Mouse (Mus musculus) layer of hippocampus, adult 9-11 months (tissue): ENCODE results near the gene Ddrgk1.
A peak's percentile ranks its signal among the peaks of the same experiment; 100 is the strongest.
"Not testable (repeated sequence)": the region's sequence is repeated elsewhere in the genome, so short reads cannot be mapped to it uniquely, and the experiment has no call there.

ENCODE experiments used
- DNase-seq: peaks from one replicate; pipeline ENCODE4 v3.0.0; 2022

The Ddrgk1 gene

DNA sequence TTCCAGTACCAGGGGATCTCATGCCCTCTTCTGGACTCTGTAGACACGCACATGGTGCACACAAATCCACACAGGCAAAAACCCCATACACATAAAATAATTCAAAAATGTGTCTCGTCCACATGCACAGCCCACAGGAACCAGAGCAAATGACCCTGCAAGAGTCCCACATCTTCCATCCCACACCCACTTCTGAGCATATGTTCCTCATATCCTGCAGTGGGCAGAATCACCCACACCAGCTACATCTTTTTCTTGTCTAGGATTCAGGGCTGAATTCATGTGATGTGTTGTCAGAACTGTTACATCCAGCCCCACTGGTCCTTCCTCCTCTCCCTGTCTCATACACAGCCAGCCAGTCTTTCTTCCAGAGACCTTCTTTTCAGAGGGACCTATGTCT is 11.2 kb downstream of the Ddrgk1 start:
- no peak for DNase-seq

DNA sequence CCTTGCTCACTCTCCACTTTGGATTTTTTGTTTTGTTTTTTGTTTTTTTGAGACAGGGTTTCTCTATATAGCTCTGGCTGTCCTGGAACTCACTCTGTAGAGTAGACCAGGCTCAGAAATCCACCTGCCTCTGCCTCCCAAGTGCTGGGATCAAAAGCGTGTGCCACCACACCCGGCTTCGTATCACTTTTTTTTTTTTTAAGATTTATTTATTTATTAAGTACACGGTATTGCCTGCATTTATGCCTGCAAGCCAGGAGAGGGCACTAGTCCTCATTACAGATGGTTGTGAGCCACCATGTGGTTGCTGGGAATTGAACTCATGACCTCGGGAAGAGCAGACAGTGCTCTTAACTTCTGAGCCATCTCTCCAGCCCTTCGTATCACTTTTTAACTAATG is 15.4 kb downstream of the Ddrgk1 start:
- DNase-seq = not testable (repeated sequence)

DNA sequence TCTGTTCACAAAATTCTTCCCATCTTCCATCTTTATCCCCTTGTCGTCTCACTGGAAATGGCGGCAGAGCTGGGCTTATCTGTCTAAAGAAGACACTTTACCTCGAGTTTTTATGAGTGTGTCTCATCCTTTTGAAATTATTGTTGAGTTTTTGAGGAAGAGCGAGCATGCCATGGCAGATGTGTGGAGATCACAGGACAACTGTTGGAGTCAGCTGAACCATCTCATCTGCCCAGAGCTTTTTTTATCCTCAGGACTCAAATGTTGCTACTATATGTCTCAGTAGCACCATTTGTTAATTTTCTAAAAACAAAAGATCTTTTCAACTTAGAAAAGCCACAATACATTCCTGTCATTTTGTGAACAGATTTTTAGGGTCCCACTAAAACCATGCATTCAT is 19.3 kb downstream of the Ddrgk1 start:
- no peak for DNase-seq

DNA sequence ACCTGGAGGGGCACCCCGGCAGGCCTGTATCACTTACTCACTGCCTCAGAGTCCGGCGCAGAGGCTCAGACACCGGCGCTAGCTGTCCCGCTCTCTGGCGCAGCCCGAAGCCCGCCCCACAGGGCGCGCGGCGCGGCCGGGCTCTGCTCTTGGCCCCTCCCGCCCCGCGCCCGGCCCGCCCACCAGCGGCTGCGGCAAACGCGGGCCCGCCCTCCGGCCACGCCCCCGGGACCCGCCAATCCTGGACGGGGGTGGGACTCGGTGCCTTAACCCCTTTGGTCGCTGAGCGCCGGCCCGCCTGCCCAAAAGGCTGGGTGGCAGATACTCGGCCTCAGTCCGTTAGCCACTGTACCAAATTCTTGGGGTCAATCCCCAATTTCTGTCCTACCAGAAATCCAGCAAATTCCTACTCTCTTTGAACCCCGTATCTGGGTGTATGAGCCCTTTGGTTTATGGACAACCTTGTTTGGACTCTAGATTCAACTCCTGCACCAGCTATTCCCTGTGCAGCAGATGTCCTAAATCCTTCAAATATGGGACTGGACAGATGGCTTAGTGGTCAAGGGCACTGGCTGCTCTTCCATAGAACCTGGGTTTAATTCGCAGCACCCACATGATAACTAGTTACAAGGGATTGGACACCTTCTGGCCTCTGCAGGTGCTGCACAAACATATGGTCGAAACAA is 21.6 kb downstream of the Ddrgk1 start, which contains the start of gene Lzts3:
Gene Lzts3, minus strand, starts transcription at position 120 of the 686 bp plus-strand sequence.
- peak; percentile 90 for DNase-seq

DNA sequence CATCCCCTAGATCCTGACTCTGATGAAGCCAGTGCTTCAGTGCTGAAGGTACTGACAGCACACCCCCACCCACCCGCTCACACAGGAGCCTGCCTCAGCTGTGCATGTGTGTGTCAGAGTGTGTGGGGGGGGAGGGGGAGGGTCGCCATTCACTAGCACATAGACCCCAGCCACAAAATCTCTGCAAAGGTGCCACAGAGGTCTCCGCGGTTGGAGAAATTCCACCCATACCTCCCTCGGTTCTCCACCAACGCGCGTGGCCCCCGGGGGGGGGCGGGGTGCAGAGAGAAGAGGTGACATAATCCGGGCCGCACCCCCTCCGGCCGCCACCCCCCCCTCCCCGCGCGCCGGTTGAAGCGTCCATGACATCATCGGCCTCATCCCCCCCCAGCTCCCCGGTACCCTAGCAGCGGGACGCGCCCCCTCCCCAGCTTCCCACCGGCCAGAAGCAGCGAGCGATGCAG is 22.2 kb downstream of the Ddrgk1 start:
- DNase-seq = no peak

DNA sequence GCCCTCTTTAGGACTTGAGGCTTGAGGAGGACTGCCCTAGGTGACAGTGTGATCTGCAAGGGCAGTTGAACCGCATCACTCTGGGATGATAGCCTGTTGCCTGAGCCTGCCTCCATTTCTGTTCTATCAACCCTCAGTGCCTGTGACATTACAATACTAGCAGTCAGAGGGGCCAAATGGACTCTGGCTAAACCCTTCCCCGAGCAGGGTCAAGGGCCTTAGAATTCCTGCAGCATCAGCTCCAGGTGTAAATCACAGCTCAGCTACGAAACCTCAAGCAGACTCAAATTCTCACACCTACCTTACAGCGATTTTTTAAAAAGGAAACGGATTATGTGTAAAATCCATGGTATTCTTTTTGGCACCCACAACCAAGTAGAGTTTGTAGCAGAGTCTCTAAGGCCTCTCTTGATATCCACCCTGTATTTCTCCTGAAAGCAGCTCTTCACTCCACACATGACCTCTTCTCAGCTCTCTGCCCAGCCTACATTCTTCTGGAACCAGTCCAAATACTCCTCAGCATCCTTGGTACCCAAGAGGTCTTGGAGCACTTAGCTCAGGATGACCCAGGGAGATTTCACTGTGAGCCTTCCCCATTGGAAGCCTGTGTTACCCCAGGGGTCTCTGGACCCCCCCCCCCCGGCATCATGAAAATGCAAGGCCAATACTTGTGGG is 23.0 kb downstream of the Ddrgk1 start:
- no peak for DNase-seq

DNA sequence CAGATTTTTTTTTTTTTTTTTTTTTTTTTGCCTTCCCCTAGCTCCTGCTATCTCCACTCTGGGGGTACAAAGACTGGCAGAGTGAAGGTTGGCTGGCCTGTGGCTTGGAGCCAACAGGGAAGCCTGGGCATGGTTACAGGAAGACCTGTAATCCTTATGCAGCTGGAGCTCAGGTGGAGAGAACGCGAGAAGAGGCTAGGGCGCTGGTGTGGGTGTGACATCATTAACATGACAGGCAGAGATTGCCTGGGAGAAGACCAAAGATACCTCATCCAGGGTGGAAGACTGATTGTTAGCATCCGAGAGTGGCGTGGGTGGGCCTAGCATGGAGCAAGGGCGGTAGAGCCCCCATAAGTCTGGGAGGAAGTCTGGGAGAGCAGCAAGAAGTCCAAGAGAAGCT is 25.2 kb downstream of the Ddrgk1 start:
- no peak for DNase-seq

DNA sequence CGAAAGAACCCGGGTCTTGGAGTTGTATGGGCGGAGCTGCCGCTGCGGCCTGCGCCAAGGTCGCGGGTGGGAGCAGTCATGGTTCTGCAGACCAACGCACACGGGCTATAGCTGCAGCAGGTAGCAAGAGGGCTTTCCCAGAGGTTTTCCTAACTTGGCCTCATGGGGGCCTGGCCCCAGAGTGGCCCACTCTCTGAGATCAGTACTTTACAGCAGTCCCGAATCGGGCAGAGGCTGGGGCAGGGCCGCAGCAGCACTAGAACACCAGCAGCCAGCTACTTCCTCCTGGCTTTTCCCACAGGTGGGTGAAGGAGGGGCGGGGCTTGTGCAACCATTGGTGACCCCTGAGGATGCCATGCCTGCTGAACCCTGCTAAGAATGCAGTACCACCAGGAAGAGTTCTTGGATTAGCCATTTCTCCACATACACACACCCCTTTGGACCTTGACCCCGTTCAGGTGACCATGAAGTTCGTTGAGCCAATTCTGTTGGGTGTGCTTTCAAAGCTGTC is 26.3 kb downstream of the Ddrgk1 start:
- DNase-seq = no peak

DNA sequence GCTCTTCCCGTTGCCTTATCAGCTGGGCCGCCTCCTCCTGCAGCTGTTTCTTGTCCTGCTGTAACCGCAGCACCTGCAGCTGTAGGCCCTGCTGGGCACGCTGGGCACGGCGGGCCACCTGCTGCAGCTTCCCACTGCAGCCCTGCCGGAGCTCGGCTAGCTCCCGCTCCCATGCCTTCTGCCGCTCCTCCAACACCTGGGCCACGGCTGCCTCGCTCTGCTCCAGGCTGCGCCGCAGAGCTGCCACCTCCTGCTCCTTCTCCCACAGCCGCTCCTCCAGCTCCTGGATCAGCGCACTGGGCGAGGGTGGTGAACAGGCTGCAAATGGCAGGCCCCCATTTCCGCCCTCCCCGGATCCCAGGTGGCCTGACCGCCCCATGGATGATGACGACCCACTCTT is 28.6 kb downstream of the Ddrgk1 start:
- no peak for DNase-seq

DNA sequence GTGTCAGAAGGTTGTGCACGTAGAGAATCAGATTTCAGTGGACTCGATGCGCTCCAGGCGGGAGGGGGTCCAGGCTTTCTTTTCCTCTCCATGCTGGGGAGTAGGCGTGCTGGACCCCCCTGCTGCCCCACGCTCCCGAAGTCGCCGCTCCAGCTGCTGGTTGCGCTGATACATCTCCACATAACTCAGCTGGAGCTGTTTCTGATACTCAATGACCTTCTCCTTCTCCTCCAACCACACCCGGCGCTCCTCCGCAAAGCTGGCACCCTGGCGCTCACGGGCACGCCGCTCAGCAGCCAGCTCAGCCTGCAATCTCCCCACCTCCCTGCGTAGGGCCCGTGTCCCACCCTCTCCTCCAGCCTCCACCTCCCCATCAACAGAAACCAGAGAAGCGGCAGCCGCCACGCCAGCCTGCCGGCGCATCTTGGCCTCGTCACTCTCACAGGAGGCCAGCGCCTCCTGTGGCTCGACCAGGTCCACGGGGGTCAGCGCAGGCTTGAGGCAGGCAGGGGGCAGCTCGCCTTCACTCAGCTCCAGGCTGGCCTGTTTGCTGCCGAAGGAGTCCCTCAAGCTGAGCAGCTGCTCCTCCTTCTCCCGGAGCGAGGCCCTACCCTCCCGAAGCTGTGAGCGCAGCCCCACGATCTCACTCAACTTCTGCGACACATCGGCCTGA is 29.6 kb downstream of the Ddrgk1 start:
- no peak for DNase-seq

DNA sequence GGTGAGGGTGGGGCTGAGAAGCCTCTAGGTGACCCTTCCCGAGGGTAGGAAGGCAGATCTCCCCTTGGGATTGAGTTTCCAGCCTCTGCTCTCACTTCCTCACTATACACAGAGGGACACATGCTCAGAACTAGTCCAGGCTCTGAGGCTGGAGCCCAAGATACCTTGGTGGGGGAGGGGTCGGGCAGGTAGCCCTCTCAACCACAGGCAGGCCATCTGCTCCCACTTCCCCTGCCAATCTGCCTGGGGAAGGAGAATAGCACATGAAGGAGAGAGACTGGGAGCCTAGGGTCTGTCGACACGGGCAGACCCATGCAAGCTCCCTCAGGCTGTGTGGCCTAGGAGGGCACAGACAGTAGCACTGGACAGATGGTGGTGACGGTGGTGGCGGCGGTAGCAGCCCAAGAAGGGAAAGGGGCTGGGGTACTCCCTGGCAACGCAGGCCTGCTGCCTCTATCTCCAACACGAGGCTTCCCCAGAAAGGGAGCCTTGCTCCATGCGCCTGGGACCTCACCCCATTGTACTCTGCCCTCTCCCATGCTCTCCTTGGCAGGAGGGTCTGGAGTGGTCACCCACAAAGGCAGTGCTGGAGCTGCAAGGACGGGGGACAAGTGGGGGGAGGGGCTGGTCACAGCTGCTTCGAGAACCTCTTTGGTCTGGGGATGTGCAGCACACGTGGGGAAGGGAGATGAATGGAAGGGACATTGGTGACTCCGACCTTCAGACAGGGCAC is 30.3 kb downstream of the Ddrgk1 start:
- no peak for DNase-seq

DNA sequence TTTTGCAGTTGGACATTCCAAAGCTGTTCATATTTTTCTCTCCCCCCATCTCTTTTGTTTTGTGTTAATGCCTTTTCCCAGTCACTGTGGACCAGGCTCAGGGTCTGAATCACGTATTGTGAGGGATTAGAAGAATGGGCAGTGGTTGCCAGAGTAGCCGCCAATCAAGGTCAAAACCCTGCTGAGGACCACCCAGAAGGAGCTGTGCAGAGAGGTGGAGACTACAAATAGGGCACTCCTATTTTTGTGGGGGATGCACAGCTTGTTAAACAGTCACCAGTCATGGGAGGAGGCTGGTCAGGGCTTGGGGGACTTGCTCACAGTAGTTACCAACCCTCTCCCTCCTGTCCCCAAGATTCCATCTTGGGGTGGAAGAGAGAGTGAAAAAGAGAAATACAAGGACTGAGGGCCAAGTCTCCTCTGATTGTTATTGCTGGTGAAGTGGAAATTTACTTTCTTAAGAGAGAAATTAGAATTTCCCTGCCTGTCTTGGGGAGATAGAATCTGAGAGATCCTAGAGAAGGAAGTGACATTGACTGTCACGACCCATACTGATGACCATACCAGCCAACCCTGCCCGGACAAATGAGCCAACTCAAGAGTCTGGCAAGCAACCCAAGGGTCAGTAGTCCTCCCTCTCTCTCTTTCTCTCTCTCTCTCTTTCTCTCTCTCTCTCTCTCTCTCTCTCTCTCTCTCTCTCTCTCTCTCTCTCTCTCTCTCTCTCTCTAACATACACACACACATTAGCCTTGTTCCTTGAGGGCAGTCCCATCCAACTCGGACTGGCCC is 31.4 kb downstream of the Ddrgk1 start:
- no peak for DNase-seq

DNA sequence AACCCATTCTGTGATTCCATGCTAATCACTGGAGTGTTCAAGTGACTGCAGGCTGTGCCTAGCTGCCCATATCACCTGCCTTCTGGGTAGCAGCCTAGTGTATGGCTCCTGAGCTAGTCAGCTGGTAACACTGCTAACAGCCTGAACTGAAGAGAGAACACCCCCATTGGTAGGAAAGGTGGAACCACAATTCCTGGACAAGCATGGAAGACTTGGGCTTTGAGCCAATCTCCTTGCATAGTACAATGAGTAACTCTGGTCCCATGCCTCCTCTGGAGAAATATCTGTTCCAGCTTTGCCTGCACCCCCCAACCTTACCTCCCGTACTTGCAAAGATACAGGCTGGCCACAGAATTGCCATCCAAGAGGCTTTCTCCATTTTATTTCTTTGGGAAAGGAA is 32.0 kb downstream of the Ddrgk1 start:
- peak; percentile 58 for DNase-seq

DNA sequence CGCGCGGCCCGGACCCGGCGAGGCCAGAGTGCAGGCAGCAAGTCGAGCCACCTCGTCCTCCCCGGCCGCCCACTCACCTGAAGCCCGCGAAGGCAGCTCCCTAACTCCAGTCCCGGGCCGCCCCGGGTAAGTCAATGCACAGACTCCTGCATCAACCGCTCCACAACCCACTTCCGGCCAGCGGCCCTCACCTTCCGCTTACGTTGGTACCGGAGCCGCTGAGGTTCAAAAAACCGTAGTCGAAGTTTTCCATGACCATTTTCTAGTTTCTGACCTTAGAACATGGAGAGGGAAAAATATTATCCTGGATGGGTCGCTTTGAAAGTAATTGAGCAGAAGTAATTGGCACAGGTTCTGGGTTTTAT is 34.6 kb downstream of the Ddrgk1 start, which contains the start of the genes Fastkd5 and Ubox5:
Gene Fastkd5, minus strand, starts transcription at position 189 of the 365 bp plus-strand sequence.
Gene Ubox5, minus strand, starts transcription at position 200 of the 365 bp plus-strand sequence.
- peak; percentile 86 for DNase-seq

DNA sequence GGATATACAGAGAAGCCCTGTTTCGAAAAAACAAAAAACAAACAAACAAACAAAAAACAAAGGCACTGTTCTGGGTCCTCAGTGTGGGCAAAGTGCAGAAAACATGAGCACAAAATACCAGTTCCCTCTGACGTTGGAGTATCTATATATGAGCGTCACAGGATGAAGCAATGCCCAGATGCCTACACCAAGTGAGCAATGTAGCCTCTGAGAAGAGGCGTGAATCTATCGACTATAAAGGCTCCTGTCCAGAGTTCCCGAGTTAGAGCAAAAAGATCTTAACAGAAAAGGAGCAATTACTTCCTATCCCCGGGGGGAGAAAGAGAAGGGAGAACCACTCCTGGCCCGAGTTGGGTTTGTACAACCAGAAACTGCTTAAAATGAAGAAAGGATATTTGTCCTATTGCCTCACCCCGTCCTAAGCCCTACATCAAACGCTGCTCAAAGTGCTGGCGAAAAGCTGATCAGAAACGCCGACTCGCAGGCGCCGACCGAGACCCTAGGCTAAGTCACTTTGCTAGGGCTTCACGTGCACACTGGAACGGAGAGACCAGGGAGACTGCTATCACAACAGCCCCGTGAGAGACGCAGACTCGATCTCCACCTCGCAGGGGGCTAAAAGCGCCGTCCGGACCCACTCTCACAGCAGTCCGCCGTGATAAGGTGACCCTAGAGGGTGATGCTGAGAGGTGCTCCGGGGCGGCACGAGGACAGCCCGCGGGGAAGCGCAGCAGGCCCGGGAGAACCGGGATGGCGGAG is 35.2 kb downstream of the Ddrgk1 start:
- no peak for DNase-seq

DNA sequence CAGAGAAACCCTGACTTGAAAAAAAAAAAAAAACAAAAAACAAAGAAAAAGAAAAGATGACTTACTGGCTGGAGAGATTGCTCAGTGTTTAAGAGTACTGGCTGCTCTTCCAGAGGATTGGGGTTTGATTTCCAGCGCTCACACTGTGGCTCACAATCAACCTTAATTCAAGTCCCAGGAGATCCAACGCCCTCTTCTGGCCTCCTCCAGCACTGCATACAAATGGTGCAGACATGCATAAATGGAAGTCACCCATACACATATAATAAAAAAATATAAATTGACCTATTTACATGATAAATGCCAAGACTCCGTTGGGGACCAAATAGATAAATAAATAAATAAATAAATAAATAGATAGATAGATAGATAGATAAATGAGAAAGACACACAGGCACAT is 36.0 kb downstream of the Ddrgk1 start:
- DNase-seq = no peak

DNA sequence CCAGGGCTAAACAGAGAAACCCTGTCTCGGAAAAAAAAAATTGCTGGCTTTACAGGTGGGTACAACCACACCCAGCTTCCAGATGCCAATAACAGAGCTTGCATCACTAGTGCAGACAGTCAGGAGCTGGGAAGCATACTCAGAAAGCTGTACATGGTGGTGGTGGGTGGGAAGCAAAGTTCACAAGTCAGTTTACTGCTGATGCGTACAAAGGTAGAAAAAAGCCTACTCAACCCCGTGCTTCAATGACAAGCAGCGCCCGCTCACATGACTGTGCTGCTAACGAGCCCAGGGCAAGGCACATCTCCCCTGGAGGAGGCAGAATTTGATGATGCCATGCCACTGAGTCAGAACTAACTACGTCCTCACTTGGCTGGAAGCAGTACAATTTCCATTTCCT is 45.5 kb downstream of the Ddrgk1 start:
- DNase-seq = no peak

DNA sequence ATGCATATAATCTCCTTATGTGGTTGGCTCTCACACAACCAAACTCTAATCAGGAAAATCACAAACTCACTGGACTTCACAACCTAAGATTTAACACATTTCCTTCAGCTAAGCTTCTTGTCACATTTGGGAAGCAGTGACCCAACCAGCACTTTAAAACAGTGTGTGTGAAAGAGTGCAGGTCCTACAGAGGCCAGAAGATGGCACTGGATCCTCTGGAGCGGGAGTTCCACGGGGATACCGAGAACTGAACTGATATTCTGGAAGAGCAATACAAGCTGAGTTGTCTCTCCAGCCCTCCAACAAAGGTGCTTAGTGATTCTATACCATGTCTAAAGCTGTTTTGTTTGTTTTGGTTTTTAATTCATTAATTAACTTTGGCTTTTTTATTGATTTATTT is 51.4 kb downstream of the Ddrgk1 start:
- no peak for DNase-seq
